Mouse (Mus musculus): ENCODE data around the gene Matk.
"Not testable (repeated sequence)": the region's sequence is repeated elsewhere in the genome, so short reads cannot be mapped to it uniquely, and the experiment has no call there.

The Matk gene

DNA sequence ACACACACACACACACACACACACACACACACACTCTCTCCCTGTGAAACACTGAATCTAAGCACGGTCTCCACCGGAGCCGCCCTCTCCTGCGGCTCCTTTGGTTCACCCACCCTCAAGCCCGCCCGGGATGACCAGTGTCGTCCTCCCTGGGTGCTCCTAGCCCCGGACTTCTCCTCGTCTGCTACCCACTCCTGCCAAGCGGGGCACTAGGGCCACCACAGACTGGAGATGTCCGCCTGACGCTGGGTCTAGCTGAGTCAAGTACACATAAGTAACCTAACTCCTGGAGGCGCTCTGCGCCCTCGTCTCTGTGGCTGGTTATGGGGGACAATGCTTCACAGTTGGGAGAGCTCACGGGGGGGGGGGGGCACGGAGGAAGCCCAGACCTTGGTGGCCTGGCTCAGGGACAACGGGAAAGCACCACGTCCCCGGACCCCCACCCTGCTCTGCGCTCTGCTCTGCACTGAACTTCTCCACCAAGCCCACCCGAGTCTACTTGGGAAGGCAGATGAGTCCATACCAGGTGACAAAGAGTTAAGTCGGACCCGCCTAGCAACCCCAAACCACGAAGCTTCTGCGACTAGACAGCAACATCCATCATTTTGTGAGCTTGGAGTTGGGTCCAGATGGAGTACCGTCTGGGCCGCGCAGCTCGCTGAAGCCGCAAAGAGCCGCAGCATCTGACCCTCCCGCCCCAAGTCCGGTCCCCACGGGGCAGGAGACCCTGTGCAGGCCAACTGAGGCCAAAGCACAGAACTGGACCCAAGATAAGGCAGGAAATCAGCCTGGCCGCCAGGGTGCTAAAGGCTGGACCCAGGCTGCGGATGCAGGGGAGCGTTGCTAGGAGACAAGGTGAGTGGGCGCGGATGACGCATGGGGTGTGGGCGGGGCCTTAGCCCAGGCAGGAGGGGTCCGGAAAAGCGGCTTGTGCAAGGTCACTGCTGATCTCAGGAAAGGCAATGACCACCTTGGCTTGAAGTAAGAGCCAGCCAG is at the start of gene Matk:
TSS of gene Matk (plus strand) at position 512 of the 996 bp plus-strand sequence.
- peak; percentile 78 to 82 for DNase-seq (ENCODE audit: low spot score in 2 of 2)

DNA sequence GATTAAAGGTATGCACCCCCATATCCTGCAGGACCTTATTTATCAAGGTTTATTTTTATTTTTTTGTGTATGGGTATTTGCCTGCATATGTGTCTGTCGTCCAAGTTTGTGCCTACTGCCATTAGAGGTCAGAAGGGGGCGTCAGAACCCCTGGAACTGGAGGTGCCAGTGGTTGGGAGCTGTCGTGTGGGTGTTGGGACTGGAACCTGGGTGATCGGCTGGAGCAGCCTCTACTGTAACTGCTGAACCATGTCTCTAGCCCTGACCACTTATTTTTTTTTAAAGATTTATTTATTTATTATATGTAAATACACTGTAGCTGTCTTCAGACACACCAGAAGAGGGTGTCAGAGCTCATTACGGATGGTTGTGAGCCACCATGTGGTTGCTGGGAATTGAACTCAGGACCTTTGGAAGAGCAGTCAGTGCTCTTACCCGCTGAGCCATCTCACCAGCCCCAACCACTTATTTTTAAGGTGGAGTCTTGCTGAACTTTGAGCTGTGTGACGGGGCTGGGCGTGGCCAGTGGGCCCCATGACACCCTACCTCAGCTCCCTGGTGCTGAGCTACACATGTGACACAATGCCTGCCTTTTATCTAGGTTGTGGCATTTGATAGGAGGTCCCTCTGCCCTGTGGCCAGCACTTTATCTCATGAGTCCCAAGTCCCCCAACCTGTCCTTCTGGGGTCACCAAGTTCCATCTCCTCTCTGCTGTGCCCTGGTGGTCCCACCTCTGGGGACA is 49.6 kb upstream of the Matk start:
- no peak for DNase-seq (ENCODE audit: low spot score in 2 of 2)

DNA sequence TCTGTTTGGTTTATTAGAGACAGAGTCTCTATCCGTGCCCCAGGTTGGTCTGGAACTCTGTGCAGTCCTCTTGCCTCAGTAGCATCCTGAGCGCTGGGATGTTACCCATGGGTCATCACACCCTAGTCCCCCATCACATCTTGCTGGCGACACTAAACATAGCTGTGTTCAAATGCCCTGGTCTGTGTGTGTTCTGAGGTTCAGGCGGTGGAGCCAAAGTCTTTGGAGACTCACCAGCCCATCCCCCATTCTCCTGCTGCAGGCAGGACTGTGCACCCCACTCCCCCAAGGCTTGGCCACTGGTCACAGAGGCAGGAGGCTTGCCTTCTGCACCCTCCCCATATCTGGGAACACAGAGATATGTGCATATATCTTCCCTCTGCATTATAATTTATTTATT is 48.6 kb upstream of the Matk start:
- DNase-seq (ENCODE audit: low spot score in 2 of 2) = no peak

DNA sequence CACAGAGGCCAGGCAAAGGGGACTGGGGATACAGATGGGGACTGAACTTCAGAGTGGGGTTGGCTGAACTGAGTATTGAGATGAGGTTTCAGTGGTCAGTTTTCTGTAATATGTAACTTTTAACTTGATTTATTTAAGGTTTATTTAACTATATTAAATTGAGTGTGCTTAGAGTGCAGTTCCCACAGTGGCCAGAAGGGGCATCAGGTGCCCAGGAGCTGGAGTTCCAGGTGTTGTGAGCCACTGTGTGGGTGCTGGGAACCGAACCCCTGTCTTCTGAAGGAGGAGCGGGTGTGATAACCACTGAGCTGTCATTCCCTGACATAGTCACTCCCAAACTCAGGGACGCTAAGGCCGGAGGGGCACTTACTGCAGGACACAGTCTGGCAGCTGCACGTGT is 42.6 kb upstream of the Matk start:
- no peak for DNase-seq (ENCODE audit: low spot score in 2 of 2)

DNA sequence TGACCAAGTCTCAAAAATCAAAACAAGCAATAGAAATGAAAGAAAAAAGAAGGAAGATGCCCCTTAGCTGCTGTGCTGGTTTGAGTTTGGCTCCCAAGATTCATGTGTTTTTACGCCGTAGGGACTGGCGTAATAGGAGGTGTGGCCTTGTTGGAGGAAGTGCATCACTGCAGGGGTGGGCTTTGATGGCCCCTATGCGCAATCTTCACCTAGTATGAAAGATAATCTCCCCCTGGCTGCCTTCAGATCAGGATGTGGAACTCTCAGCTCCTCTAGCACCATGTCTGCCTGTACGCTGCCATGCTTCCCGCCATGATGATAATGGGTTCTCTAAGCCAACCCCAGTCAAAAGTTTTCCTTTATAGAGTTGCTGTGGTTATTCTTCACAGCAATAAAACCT is 36.5 kb upstream of the Matk start:
- DNase-seq (ENCODE audit: low spot score in 2 of 2) = no peak

DNA sequence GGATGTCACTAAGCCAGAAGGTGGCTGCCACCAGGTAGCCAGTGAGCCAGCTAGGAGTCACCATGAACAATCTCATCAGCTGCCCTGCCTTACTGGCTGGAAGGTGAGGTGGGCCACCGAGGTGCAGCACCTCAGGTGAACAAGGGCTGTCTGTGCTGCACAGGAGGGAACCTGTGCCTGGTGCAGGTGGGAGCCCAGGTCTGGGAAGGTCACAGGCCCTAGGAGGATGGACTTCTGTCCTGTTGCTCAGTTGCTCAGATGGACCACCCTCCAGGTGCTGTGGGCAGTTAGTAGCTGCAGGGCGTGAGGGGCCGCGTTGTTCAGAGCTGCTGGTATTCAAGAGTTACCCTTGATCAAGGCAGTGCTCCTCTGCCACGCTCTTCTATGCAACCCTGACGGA is 35.9 kb upstream of the Matk start:
- DNase-seq (ENCODE audit: low spot score in 2 of 2) = no peak

DNA sequence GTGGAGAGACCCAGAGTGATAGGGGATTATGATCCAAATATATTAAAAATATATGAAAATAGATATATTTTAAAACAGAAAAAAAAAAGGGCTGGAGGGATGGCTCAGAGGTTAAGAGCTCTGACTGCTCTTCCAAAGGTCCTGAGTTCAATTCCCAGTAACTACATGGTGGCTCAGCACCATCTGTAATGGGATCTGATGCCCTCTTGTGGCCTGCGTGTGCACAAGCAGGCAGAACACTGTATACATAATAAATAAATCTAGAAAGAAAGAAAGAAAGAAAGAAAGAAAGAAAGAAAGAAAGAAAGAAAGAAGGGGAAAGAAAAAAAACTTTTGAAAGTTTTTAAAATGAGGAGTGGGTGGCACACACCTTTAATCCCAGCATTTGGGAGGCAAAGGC is 35.5 kb upstream of the Matk start:
- DNase-seq (ENCODE audit: low spot score in 2 of 2) = not testable (repeated sequence)

DNA sequence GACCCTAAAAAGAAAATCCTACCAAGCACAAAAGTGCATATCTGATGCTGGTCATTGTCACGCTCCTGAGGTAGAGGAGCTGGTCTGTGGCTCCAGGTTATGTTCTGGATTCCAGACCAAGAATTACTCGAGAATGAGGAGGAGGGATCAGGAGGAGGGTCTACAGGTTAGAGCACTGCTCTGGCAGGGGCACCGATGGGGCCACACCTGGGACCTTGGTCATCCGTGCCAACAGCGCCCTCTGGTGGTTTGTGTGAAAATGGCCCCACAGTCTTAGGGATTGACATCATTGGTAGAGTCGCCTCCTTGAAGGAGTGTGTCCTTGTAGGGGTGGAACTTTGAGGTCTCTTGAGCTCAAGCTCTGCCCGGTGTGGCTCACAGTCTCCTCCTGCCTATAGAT is 34.8 kb upstream of the Matk start:
- DNase-seq (ENCODE audit: low spot score in 2 of 2) = peak; percentile 72 to 85

DNA sequence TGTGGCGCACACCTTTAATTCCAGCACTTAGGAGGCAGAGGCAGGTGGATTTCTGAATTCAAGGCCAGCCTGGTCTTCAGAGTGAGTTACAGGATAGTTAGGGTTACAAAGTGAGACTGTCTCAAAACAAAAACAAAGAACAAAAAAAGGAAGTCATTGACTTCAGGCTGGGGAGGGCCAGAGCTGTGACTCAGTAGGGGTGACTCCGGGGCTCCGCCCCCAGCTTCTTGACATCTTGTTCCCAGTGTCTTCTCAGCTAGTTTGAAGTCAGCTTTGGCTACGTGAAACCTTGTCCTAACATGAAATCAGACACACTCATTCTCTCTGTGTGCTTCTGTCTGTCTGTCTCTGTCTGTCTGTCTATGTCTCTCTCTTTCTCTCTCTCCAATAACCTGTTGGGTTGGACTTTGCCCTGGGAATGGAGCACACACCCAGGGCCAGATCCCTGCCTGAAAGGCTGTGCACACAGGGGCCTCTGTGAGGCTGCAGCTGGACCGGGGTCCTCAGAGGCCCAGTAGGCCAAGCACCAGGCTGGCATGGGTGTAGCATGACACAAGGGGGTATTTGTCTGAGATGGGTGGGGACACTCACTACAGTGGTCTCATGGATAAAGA is 31.2 kb upstream of the Matk start:
- DNase-seq (ENCODE audit: low spot score in 2 of 2) = peak in 1 of 2 experiments; percentile 32

DNA sequence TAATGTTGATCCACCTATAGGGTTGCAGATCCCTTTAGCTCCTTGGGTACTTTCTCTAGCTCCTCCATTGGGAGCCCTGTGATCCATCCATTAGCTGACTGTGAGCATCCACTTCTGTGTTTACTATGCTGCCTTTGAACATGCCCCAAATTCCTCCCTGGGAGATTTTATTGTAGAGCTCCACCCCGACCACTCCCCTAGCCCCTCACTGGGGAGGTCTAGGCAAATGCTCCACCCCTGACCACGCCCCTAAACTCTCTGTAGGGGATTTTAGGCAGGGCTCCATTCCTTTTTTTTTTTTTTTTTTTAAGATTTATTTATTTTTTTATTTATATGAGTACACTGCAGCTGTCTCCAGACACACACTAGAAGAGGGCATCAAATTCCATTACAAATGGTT is 29.0 kb upstream of the Matk start:
- DNase-seq (ENCODE audit: low spot score in 2 of 2) = not testable (repeated sequence)

DNA sequence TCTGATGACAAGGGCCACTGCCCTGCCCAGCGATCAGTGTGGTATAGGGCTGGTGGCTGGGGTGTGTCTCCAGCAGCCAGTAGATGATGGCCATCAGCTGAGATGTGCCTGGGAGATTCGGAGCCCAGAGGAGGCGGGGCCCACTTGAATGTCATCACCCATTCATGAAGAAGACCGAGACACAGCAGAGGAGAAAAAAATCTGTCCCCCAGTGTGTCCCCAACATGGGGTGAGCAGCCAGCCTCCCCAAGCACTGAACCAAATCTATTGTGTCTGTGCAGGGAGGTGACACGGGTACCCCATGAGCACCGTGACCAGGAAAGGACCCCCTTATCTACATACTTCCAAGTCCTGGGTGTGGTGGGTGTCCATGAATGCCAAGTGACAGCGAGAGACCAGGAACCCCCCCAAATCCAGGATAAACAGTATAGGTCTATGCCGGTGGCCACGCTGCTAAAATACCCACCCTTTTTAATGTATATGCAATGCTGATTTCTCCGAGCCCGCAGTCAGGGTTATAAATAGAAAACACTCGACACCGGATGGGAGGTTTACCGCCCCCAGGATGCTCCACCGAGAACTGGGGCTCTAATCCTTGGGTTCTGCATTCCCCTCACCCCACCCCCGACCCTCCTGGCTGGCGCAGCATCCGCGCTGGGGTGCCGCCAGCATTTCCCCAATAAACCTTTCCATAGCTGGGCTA is 22.8 kb upstream of the Matk start:
- DNase-seq (ENCODE audit: low spot score in 2 of 2) = no peak

DNA sequence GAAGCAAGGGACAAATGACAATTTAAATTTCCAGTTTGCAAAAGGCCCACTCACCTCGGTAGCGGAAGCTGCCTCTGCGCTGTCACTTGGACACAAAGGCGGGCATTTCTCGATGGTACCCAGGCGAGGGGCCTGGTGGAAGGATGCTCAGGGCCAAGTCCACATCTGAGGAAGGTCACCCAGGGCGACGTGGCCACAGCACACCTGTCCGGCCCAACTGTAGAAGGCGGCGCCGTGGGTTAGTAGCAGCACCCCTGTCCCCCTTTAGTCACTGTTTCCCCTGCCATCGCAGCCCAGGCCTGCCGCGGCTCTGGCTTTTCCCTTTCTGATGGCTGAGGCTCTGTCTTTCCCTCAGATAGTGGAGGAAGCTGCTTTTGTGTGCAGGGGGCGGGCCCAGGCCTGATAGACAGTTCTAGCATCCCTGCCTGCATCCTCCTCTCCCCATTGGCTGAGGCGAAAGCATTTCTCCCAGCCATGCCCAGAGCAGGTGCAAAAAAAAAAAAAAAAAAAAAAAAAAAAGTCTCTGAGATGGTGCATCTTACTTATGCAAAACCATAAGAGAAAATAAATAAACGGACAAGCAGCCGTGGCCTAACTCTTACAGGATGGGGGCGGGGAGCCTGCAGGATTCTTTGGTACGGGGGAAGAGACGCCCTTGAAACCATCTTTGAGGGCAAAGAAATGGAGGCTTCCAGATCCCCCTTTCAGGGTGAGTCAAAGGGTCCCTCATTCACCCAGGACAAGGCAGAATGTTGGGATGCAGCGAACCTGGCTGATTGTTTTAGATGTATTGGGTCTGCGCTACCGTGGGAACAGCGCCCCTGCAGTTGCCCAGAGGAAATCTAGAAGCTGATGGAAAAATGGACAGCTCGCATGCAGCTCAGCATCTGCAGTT is 22.1 kb upstream of the Matk start, which contains the start of gene Atcay:
TSS of gene Atcay (minus strand) at position 396 of the 895 bp plus-strand sequence.
- DNase-seq (ENCODE audit: low spot score in 2 of 2) = no peak

DNA sequence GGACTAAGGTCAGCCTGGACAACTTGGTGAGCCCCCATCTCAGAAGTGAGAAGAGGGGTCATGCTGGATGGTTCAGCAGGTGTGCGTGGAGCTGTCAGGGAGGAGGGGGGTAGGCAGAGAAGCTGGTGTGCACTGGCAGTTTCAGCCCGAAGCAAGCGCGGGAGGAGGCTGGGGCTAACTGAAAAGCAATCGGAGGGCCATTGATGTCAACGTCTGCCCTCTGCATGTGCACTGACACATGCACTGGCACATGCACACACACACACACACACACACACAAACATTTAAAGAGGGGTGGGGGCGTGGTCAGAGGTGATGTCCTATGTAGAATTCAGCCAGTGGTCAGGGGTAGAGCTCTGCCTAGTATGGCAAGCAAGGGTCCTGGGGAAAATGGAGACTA is 21.3 kb upstream of the Matk start:
- no peak for DNase-seq (ENCODE audit: low spot score in 2 of 2)

DNA sequence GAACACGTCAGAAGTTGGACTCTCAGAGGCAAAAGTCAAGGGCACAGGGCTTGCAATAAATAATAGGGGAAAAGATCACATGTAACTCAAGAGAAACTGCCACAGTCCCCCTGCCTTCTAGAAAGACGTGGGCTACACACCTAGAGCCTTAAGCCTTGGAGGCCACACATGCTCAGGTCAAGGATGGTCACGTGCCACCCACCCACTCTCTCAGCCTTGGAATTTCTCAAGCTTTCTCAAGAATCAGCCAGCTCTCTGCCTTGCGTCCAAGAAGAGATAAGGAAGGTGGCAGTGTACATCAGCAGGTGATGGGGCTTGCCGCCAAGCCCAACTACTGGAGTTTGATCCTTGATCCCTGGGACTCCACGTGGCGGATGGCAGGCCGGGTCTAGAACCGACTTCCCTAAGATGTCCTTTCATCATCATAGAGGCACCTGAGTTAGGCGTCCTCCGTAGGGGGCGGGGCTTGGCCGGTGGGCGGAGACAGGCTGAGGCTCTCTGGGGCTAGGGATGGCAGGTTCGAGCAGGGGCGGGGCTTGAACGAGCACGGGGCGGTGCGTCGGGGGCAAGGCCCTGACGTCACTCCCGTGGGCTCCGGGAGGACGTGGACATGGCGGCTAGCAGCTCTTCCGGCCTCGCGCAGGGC is 20.0 kb upstream of the Matk start, which contains the start of gene Zfr2:
TSS of gene Zfr2 (plus strand) at position 576 of the 646 bp plus-strand sequence.
- peak; percentile 82 to 93 for DNase-seq (ENCODE audit: low spot score in 2 of 2)

DNA sequence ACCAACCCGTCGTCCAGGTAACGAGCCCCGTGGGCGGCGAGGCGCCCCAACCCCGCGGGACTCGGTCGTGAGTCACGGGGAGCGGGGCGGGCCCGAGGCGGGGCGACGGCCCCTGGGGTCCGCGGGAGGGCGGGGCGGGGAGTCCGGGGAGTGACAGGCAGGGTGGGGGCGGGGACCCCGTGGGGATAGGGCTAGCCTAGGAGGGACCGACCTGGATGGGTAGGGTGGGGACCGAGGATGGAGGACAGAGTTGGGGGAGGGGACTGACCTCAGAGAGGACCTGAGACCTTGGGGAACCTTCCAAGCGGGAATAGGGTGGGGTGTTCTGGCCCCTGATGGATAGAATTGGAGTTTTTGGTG is 19.5 kb upstream of the Matk start:
- no peak for DNase-seq (ENCODE audit: low spot score in 2 of 2)

DNA sequence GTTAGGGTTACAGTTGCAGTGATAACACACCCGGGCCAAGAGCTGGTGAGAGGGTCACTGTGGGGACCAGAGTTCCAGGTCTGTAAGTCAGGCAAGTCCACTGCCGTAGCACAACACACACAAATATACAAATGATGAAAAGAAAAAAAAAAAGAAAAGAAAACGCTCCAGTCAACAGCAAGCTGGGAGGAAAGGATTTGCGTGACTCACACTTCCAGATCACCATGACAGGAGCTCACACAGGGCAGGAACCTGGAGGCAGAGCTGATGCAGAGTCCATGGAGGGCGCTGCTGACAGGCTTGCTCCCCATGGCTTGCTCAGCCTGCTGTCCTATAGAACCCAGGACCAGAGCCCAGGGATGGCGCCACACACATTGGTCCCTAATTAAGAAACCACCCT is 18.5 kb upstream of the Matk start:
- no peak for DNase-seq (ENCODE audit: low spot score in 2 of 2)

DNA sequence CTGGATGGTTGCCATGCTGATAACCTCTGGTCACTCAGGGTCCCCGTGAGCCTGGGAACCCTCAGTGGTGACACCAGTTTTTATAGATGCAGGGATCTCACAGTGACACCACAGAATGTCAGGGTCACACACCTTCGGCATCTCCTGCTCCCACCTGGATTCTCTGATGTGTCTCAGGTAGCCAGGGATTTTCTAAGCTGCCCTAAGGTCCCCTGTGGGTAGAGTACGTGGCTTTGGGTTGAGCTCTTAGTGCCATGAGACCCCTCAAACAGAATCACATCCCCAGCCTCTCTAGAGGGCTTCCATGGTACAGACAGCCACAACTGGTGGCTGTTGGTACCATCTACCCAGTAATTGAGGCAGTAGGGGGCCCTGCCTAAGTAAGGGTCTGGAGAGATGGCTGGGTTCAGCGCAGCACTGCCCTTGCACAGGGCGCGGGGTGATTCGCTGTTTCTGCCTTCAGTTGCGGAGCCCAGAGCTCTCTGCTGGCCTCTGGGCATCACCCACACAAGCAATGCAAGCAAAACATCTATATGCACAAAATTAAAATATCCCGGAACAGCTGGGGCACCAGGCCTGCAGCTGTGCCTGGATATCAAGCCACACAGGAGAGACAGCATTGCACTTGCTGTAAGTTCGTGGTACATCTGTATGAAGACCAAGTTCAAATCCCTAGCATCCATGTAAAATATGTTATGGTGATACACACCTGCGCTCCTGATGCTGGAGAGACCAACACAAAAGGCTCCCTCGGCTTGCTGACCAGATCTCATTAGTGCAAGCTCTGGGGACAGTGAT is 16.1 kb upstream of the Matk start:
- DNase-seq (ENCODE audit: low spot score in 2 of 2) = no peak

DNA sequence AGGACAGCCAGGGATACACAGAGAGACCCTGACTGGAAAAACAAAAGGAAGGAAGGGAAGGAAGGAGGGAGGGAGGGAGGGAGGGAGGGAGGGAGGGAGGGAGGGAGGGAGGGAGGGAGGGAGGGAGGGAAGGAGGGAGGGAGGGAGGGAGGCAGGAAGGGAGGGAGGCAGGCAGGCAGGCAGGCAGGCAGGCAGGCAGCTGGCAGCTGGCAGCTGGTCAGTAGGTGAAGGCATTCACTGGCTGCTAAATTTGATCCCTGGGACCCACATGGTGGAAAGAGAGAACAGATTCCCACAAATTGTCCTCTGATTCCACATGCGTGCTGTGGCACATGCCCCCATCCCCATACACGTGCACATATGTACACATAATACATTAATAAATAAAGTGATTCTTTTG is 14.1 kb upstream of the Matk start:
- DNase-seq (ENCODE audit: low spot score in 2 of 2) = no peak

DNA sequence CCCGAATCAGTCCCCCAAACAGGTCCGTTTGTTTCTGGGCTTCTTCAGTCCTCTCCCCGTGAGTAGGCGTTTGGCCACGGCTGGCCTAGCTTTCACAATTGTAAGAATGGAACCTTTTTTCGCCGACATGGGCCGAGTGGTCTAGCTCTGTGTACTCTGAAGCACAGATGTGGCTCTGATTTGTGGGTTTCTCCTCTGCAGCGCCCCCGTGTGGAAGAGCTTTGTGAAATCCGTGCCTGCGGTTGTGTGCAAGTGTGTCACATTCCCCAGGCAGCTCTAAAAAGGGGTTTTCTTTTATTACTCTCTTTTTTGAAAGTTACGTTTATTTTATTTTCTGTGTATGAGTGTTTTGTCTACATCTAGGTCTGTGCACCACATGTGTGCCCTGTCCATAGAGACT is 11.9 kb upstream of the Matk start:
- peak in 1 of 2 experiments; percentile 69 for DNase-seq (ENCODE audit: low spot score in 2 of 2)
